Mouse (Mus musculus): ENCODE results near the gene Dscam.

DNA sequence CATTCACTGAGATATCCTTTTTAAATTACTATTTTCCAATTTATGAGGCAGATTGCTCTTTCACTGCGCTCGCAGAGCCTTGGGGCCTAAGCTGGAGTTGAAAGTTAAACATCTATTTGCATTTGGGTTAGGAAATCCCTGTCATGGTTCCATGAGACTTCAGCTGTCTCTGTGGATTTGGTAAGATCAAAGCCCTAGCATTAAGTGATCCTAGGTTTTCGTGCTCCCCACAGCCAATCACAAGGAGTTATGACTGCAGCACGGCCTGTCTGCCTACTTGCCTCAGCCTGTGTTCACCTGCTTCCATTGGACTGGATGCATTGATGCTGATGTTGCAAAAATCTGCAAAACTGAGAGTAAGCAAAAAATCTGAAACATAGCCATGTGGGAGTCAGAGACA is 198.8 kb downstream of the Dscam start:
- TF ChIP-seq SRF (IDR thresholded peaks at IDR 0.05; ENCODE audit: control insufficient read depth, insufficient read length, low read depth): no peak
- TF ChIP-seq POLR2AphosphoS2 (IDR thresholded peaks at IDR 0.05; ENCODE audit: insufficient read length, low read depth): no peak

Measured in myocyte (in vitro differentiated cells).